Mouse (Mus musculus): ENCODE results near the gene Synpo2l.

DNA sequence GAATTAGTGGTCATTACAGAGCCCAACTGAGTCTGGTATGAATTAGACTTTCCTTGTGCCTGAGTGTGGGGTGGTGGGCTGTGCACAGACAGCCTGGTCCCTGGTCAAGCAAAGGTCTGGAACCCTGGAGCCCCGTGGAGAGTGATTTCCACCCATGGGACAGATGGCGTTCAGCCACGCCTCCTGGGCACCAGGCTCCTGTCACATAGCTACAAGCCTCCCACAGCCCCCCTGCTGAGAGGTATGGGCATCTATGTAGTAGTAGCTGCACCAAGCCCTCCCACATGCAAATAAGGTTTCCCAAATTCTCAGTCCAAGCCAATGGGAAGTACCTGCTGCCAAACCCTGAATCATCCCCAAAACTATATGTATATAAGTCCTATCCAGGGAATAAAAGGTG is 41.2 kb downstream of the Synpo2l start:
- TF ChIP-seq POLR2A (IDR thresholded peaks at IDR 0.05; ENCODE audit: borderline replicate concordance, extremely low read depth, low read depth, low read length), result no peak
- no peak for TF ChIP-seq CTCF (IDR thresholded peaks at IDR 0.05; ENCODE audit: insufficient read depth, low read length)

All from lung, adult 2 months (tissue).